Mouse (Mus musculus) bone marrow, adult 2 months (tissue): ENCODE measurements around the gene Pou3f3.

Source experiments
- CTCF ChIP-seq: fragments of 200-500 bp; IDR thresholded peaks from 2 replicates; pipeline ENCODE4 v1.5.1; 2011; ENCODE audit warnings: low read length, control low read depth; ENCODE audit not compliant: control insufficient read depth, insufficient read depth
- POLR2A ChIP-seq: fragments of 200-500 bp; IDR thresholded peaks from 2 replicates; pipeline ENCODE4 v1.6.1; 2011; ENCODE audit warnings: low read depth, mild to moderate bottlenecking, control low read depth, low read length, borderline replicate concordance; ENCODE audit not compliant: control insufficient read depth

DNA sequence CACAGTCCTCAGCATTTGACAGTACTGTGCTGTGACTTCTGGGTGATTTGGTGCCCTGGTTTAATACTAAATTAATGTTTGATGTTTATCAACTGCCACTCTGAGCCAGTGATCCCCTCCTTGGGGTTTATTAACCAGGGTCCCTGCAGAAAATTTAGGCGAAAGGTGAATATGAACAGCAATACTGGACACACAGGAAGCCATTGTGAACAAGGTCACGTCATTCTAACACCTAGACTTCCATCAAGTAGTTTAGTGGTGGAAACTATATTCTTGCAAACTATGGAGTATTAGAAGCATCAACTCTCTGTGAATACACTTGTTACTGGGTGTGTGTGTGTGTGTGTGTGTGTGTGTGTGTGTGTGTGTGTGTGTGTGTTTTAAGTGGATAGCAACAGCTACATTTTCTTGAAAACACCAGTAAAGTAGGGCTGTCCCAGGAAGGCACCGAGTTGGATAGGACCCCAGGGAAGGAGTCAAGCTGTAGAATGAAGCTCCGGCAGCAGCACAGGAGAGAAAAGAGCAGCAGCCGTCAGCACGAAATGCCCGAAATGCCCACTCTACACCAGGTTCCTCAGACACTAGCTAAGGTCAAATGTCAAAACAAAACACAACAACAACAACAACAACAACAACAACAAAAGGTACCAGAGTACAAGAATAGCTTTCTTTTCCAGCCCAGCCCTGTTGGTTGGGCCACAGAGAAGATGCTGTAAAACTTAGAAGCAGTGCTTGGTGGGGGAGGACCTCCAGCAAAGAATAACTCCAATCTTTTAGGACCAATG lies 7.6 kb upstream of the Pou3f3 start:
- TF ChIP-seq POLR2A (no peak), CTCF (no peak)
